Mouse (Mus musculus) neural tube, embryonic 10.5 days (tissue): ENCODE results near the gene Gtdc1.

Source experiments
- DNase-seq: peaks from one replicate; pipeline ENCODE4 v3.0.0-alpha.2; 2017; ENCODE audit warnings: low spot score; ENCODE audit errors: extremely low spot score

Gene Gtdc1

GRCm38 (mm10) chr2:44594276-44594675 lies 333.2 kb downstream of the Gtdc1 start:
- DNase-seq = no peak

GRCm38 (mm10) chr2:44590881-44591280 lies 336.6 kb downstream of the Gtdc1 start:
- DNase-seq = no peak

- DNase-seq = no peak
Measured at GRCm38 (mm10) chr2:44584061-44584460, 343.4 kb downstream of the Gtdc1 start.

GRCm38 (mm10) chr2:44583491-44583890 lies 344.0 kb downstream of the Gtdc1 start:
- no peak for DNase-seq

GRCm38 (mm10) chr2:44571810-44572209 lies 355.6 kb downstream of the Gtdc1 start:
- no peak for DNase-seq

- no peak for DNase-seq
Measured at GRCm38 (mm10) chr2:44571156-44571555, 356.3 kb downstream of the Gtdc1 start.

GRCm38 (mm10) chr2:44569140-44569952 lies 358.1 kb downstream of the Gtdc1 start:
- DNase-seq = no peak

GRCm38 (mm10) chr2:44564776-44565692 lies 362.4 kb downstream of the Gtdc1 start:
- DNase-seq = no peak

- DNase-seq = no peak
Measured at GRCm38 (mm10) chr2:44561789-44562188, 365.7 kb downstream of the Gtdc1 start.

- no peak for DNase-seq
Measured at GRCm38 (mm10) chr2:44559242-44559944, 368.1 kb downstream of the Gtdc1 start.

GRCm38 (mm10) chr2:44557669-44558281 lies 369.7 kb downstream of the Gtdc1 start:
- peak; percentile 33 for DNase-seq

GRCm38 (mm10) chr2:44556861-44557592 lies 370.4 kb downstream of the Gtdc1 start:
- DNase-seq = peak; percentile 71

GRCm38 (mm10) chr2:44554716-44555115 lies 372.7 kb downstream of the Gtdc1 start:
- DNase-seq = no peak

- DNase-seq = no peak
Measured at GRCm38 (mm10) chr2:44549311-44549710, 378.1 kb downstream of the Gtdc1 start.

- DNase-seq = no peak
Measured at GRCm38 (mm10) chr2:44542775-44543174, 384.7 kb downstream of the Gtdc1 start.

- DNase-seq = no peak
Measured at GRCm38 (mm10) chr2:44541726-44542125, 385.7 kb downstream of the Gtdc1 start.

GRCm38 (mm10) chr2:44540881-44541280 lies 386.6 kb downstream of the Gtdc1 start:
- DNase-seq = no peak

GRCm38 (mm10) chr2:44539121-44539634 lies 388.3 kb downstream of the Gtdc1 start:
- DNase-seq = no peak

GRCm38 (mm10) chr2:44538135-44538534 lies 389.3 kb downstream of the Gtdc1 start:
- no peak for DNase-seq

- no peak for DNase-seq
Measured at GRCm38 (mm10) chr2:44535760-44536159, 391.7 kb downstream of the Gtdc1 start.
